Mouse (Mus musculus) cerebellum, postnatal 36 days (tissue): Measurements from ENCODE around the gene Exoc3.

Experiments used
- DNase-seq, 2 experiments: peaks; one replicate each; pipeline ENCODE4 v3.0.0; 2021 to 2022; ENCODE audit warnings: mixed read lengths in 2 of 2

Exoc3 gene

GRCm38 (mm10) chr13:74138906-74139647 lies 69.5 kb downstream of the Exoc3 start:
- DNase-seq = no peak

GRCm38 (mm10) chr13:74129909-74130308 lies 78.6 kb downstream of the Exoc3 start:
- no peak for DNase-seq

DNA sequence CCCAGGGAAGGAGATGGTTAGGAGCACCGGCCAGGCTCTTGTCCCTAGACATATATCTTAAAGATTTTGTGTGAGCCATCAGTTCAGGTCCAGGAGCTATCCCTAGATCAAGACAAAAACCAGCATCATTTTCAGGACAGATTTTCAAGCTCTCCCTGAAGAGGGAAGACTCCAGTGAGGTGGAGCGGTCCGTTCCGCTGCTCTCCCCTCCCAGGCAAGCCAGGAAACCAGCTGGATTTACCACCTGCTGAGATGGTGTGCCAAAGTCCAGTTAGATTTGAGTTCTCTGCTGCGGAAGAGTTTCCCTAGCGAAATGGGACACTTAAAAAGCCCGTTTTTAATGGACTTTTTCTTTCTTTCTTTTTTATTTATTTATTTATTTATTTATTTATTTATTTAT lies 81.0 kb downstream of the Exoc3 start:
- DNase-seq = no peak

- no peak for DNase-seq
Observed at GRCm38 (mm10) chr13:74122632-74123031, 85.9 kb downstream of the Exoc3 start.

GRCm38 (mm10) chr13:74121795-74122330 lies 86.7 kb downstream of the Exoc3 start:
- no peak for DNase-seq

- DNase-seq = no peak
Observed at GRCm38 (mm10) chr13:74121141-74121602, 87.4 kb downstream of the Exoc3 start, which contains the start of gene Slc9a3. Gene Slc9a3 (plus strand): TSS chr13:74121457.
